Mouse (Mus musculus): ENCODE data around the gene Gm21985. TPM values are rescaled to one million over a fixed set of nuclear protein-coding genes. Genes with fewer than 3 reads are reported as not detected.

Gene Gm21985
- polyA plus RNA-seq, 1 experiment from 2014 or later, result not detected

DNA sequence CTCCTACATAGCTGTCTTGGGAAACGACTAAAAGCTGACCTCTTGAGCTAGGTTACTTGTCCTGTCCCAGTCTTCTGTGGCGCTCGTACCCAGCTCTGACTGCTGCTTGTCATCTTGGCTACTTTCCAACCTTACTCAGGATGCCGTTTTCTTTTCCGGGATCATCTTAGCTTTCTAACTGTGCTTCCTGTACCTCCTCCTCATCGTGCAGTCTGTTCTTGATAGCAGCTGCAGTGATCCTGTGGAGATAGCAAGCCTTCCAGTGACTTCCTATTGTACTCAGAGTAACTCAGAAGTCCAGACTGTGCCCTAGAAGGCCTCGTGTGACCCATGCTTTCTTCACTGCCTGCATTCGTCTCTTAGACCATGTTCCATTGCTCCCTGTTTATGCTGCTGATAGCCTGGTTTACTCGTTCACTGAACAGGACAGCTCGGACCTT, 43.1 kb downstream of the Gm21985 start:
- no peak overlapping the region for H3K4me3 ChIP-seq
- no peak overlapping the region for H3K27ac ChIP-seq
- no peaks in the 10 kb centered on the region for H3K27me3 ChIP-seq (ENCODE audit: poor library complexity, severe bottlenecking)
- H3K36me3 ChIP-seq (replicated peaks), result no peaks in the 10 kb centered on the region
- DNase-seq (ENCODE audit: extremely low spot score, low spot score), result no peak
- no peaks in the 10 kb centered on the region for H3K9me3 ChIP-seq
- WGBS, result 88% methylated on average over 10 of the region's 10 CpGs
- H3K4me1 ChIP-seq, result no peaks in the 10 kb centered on the region

DNA sequence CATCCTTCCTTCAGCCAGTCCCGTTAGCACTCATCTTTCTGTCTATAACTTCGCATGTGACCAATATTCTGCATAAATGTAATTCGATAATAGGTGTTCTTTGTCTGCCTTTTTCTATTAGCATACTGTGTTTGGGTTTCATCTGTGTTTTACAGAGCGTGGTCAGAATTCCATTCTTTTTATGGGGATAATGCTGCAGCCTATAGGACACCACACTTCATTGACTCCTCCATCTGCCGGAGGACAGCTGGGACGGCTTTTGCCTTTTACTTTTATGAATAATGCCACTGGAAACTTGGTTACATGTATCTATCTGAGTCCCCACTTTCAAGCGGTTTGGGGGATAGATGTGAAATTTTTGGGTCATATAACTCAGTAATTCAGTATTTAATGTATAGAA, 49.5 kb downstream of the Gm21985 start:
- no peak for DNase-seq (ENCODE audit: extremely low spot score, low spot score)
- no peaks in the 10 kb centered on the region for H3K36me3 ChIP-seq (replicated peaks)
- 92% methylated on average over 7 of the region's 7 CpGs for WGBS
- H3K27ac ChIP-seq, result no peak overlapping the region
- no peaks in the 10 kb centered on the region for H3K4me1 ChIP-seq
- H3K4me3 ChIP-seq, result no peak overlapping the region
- no peaks in the 10 kb centered on the region for H3K27me3 ChIP-seq (ENCODE audit: poor library complexity, severe bottlenecking)
- H3K9me3 ChIP-seq, result no peaks in the 10 kb centered on the region

DNA sequence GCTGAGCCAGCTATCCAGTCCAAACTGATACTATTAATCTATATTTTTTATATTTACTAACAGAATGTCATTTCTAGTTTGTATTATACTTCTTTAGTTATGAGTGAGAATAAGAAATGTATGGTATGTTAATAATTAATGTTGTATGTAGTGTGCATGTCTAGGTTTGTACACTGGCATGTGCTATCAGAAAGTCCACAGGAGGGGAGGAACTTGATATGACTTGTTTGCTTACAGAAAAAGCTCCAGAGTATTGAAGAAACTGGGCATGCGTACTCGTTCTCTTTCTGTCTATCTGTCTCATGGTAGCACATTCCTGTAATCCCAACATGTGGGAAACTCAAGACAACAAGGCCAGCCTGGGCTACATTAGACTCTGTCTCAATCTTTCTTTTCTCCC, 52.1 kb downstream of the Gm21985 start:
- no peak overlapping the region for H3K4me3 ChIP-seq
- no peaks in the 10 kb centered on the region for H3K9me3 ChIP-seq
- H3K27me3 ChIP-seq (ENCODE audit: poor library complexity, severe bottlenecking), result no peaks in the 10 kb centered on the region
- H3K27ac ChIP-seq, result no peak overlapping the region
- no peaks in the 10 kb centered on the region for H3K36me3 ChIP-seq (replicated peaks)
- DNase-seq (ENCODE audit: extremely low spot score, low spot score), result no peak
- 91% methylated on average over 2 of the region's 2 CpGs for WGBS
- no peaks in the 10 kb centered on the region for H3K4me1 ChIP-seq

DNA sequence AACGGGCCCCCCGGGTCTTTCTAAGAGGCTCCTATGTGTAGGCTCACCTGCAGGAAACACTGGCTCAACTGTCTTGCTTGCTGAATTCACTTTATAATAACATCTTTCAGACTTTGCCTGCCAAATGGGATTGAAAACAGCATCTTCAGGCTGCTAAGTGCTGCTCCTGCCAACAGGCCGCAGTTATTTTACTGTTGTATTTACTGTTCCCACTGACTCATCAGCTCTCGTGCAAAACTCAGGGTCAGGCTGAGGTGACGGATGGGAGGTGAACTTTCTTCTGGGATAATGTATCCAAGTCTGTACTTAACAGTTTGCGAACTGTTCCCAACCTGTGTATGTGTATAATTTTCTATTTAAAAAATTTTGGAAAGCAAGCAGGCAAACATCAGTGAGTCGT, 52.8 kb downstream of the Gm21985 start:
- Histone ChIP-seq H3K4me1 (no peaks in the 10 kb centered on the region), H3K27me3 (ENCODE audit: poor library complexity, severe bottlenecking) (no peaks in the 10 kb centered on the region), H3K36me3 (replicated peaks) (no peaks in the 10 kb centered on the region), H3K4me3 (no peak overlapping the region), H3K27ac (no peak overlapping the region), H3K9me3 (no peaks in the 10 kb centered on the region)
- WGBS, result 89% methylated on average over 7 of the region's 7 CpGs
- no peak for DNase-seq (ENCODE audit: extremely low spot score, low spot score)

DNA sequence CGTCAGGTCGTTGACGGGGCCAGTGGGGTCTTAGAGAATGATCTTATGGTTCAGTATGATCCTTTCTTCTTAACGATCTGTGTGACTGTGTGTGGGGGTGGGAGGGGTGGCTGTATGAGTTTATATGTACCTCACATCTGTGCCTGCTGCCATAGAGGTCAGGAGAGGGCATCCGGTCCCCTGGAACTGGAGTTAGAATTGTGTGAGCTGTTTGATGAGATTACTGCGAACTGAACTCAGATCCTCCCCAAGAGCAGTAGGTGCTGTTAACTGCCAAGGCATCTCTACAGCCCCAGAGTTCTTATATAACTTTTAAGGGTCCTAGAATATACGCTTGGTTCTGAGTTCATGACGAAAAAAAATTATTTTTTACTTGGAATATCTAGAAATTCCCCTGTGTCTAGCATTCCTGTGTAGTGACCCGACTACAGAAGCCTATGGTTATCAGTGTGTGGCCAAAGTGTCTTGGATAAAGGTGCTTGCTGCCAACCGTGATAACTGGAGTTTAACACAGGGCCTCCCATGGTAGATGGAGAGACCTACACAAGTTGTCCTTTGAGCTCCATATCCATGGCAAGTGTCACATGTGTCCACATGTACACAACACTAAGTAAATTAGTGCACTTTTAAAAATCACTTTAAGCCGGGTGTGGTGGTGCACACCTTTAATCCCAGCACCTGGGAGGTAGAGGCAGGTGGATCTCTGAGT, 62.1 kb downstream of the Gm21985 start:
- Histone ChIP-seq H3K27me3 (ENCODE audit: poor library complexity, severe bottlenecking) (no peaks in the 10 kb centered on the region), H3K9me3 (no peaks in the 10 kb centered on the region), H3K4me3 (no peak overlapping the region), H3K4me1 (no peaks in the 10 kb centered on the region), H3K27ac (no peak overlapping the region), H3K36me3 (replicated peaks) (no peaks in the 10 kb centered on the region)
- DNase-seq (ENCODE audit: extremely low spot score, low spot score), result no peak
- WGBS, result 87% methylated on average over 11 of the region's 11 CpGs

DNA sequence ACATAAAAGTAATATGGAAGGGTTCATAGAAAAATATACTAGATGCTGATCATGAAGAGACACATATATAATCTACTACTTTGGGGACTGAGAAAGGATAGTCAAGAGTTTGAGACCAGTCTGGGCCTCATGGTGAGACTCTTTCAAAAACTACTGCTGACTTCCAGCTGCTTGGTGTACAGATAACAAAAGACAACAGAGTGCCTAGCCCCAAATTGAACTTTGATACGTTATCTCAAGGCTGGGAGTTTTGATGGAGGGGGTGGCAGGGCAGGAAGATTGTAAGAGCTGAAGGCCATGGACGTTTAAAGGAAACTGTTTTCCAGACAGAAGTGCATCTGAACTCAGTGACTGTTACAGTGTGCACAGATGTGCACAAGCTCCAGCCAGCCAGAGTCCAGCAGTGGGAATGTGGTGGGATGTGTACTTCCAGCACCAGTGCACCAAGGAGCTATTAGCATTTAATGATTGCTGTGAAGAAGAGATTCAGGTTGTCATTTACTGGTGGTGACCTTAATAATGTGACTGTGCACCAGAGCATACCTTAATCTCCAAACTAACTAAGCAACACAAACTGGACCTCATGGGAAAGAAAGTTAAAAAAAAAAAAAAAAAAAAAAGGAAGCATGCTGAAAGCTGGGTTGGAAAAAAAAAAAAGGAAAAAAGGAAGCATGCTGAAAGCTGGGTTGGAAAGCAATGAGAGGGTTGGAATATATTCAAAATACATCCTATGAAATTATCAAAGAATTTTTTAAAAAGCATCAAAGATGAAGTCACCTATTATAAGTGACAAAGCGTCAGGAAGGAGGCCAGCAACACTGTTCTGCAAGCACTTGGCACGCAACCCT, 66.2 kb downstream of the Gm21985 start:
- no peaks in the 10 kb centered on the region for H3K4me1 ChIP-seq
- no peaks in the 10 kb centered on the region for H3K9me3 ChIP-seq
- no peak overlapping the region for H3K27ac ChIP-seq
- H3K27me3 ChIP-seq (ENCODE audit: poor library complexity, severe bottlenecking), result no peaks in the 10 kb centered on the region
- no peak overlapping the region for H3K4me3 ChIP-seq
- no peak for DNase-seq (ENCODE audit: extremely low spot score, low spot score)
- WGBS, result 79% methylated on average over 4 of the region's 4 CpGs
- H3K36me3 ChIP-seq (replicated peaks), result peaks cover 13% of the 10 kb centered on the region

DNA sequence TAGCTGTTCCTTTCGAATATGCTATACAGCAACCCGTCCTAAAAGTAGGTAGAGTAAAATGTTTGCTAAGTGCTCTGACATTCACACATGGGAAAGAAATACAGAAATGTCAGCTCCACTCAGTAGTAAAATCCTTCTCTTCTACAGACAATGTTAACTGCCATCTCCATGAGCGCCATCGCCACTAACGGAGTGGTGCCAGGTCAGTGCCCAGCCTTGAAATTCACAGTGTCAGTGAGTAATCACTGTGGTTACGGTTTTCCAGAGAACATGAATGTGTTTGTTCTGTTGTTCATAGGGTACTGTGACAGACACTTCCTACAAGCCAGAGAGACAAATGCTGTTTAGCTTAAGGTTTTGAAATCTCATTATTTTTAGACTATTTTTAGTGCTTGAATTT, 71.1 kb downstream of the Gm21985 start:
- Histone ChIP-seq H3K27me3 (ENCODE audit: poor library complexity, severe bottlenecking) (no peaks in the 10 kb centered on the region), H3K9me3 (no peaks in the 10 kb centered on the region), H3K4me1 (no peaks in the 10 kb centered on the region), H3K4me3 (no peak overlapping the region), H3K27ac (no peak overlapping the region), H3K36me3 (replicated peaks) (peaks cover 31% of the 10 kb centered on the region)
- DNase-seq (ENCODE audit: extremely low spot score, low spot score), result no peak
- 95% methylated on average over 6 of the region's 6 CpGs for WGBS

DNA sequence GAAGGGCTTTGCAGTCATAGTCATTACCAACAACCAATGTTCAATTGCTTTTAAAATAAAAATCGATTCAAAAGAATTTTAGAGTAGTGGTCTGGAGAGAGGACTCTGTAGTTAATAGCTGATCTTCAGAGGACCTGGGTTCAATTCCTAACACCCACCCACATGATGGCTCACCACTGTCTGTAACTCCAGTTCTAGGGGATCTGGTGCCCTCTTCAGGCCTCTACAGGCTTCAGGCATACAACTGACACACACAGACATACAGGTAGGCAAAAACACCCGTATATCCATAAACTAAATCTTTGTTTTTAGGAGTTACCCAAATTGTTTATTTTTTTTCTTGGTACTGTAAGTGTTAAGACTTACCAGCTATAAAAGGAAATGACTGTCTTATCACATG, 73.6 kb downstream of the Gm21985 start:
- DNase-seq (ENCODE audit: extremely low spot score, low spot score), result no peak
- Histone ChIP-seq H3K27ac (no peak overlapping the region), H3K4me1 (no peaks in the 10 kb centered on the region), H3K36me3 (replicated peaks) (peaks cover 28% of the 10 kb centered on the region), H3K9me3 (no peaks in the 10 kb centered on the region), H3K4me3 (no peak overlapping the region), H3K27me3 (ENCODE audit: poor library complexity, severe bottlenecking) (no peaks in the 10 kb centered on the region)
- WGBS, result 83% methylated on average over 2 of the region's 2 CpGs

DNA sequence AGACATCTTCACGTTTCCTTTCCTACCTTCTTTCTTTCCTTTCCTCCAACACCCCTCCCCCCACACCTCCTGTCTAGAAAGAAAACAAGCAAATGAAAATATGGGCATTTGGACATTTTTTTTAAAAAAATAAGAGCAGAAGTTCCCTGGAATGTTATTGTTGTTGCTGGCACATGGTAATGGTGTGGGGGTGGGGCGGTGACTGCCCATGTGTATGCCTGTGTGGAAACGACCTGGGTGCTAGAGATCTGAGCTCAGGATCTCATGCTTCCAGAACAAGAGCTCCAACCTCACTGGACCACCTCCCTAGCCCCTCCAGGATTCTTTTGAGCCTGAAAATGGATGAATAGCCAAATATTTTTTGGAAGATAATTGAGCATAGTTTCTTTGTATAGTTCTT, 75.0 kb downstream of the Gm21985 start:
- H3K4me1 ChIP-seq, result no peaks in the 10 kb centered on the region
- H3K4me3 ChIP-seq, result no peak overlapping the region
- no peaks in the 10 kb centered on the region for H3K27me3 ChIP-seq (ENCODE audit: poor library complexity, severe bottlenecking)
- no peak for DNase-seq (ENCODE audit: extremely low spot score, low spot score)
- no peaks in the 10 kb centered on the region for H3K9me3 ChIP-seq
- 76% methylated on average over 3 of the region's 3 CpGs for WGBS
- no peak overlapping the region for H3K27ac ChIP-seq
- peaks cover 24% of the 10 kb centered on the region for H3K36me3 ChIP-seq (replicated peaks)

DNA sequence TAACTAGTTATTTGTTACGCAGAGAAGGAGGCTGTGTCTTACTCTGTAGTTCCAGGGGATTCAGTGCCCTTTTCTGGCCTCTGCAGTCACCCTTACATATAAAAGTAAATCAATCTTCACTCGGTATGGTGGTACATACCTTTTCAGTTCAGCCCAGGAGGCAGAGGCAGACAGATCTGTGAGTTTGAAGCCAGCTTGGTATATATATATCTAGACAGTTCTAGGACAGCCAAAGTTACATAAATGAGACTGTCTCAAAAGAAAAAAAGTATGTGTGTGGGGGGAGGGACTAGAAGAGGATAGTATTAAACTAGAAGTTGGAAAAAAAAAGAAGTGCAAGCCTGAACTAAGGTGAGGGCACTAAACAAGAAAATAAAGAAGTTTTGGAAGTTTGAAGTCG, 82.1 kb downstream of the Gm21985 start:
- H3K4me3 ChIP-seq, result no peak overlapping the region
- no peak overlapping the region for H3K27ac ChIP-seq
- WGBS, result 88% methylated on average over 3 of the region's 3 CpGs
- DNase-seq (ENCODE audit: extremely low spot score, low spot score), result no peak
- H3K4me1 ChIP-seq, result no peaks in the 10 kb centered on the region
- no peaks in the 10 kb centered on the region for H3K27me3 ChIP-seq (ENCODE audit: poor library complexity, severe bottlenecking)
- H3K36me3 ChIP-seq (replicated peaks), result peaks cover 18% of the 10 kb centered on the region
- H3K9me3 ChIP-seq, result no peaks in the 10 kb centered on the region

DNA sequence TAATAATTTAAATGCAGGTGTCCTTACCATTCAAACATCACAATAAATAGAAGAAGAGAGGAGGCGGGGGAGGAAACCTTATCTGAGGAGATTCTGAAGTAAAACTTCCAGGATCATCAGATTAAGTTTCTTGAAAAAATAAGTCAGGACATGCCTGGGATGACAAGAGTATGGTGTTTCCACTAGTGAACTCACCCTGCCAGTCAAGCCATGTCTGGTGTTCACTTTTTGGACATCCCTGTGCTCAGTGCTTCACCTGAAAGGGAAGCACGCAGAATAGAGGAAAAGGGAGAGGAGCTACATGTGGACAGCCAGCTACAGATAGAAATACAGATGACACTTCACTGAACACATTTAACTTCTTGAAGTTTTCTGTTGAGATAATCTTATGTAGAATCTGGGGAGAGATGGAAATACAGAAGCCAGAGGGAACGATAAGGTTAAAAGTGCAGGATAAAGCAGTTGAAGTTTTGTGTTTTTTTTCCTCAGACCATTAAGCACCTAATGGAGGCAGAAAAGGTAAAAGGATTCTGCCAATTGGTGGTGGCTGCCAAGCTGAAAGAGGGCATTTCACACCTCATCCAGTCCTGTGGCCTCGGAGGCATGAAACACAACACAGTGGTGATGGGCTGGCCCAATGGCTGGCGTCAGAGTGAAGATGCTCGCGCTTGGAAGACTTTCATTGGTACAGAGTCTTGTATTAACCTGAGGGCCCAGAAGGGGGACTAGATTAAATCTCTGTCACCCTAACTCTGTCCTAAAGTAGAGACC, 87.8 kb downstream of the Gm21985 start:
- peaks cover 48% of the 10 kb centered on the region for H3K36me3 ChIP-seq (replicated peaks)
- no peak overlapping the region for H3K27ac ChIP-seq
- H3K27me3 ChIP-seq (ENCODE audit: poor library complexity, severe bottlenecking), result no peaks in the 10 kb centered on the region
- H3K9me3 ChIP-seq, result no peaks in the 10 kb centered on the region
- 93% methylated on average over 7 of the region's 7 CpGs for WGBS
- H3K4me1 ChIP-seq, result no peaks in the 10 kb centered on the region
- no peak overlapping the region for H3K4me3 ChIP-seq
- no peak for DNase-seq (ENCODE audit: extremely low spot score, low spot score)

DNA sequence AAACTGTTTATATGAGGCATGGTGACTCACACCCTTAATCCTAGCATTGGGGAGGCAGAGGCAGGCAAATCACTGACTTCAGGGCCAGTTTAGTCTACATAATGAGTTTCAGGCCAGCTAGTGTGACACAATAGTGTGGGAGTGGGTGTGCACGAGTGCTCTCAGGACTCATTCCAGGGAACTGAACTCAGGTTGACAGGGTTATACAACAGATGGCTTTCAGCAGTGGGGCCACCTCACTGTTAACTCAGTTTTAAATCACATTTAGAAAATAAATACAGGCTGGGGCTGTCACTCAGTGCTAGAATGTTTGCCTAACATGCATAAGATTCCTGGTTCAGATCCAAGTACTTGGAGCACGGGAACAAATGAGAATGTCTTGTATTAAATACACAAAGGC, 93.5 kb downstream of the Gm21985 start:
- no peak overlapping the region for H3K27ac ChIP-seq

More for the DNA sequence above, 93.5 kb downstream of the Gm21985 start:
- Histone ChIP-seq H3K4me3 (no peak overlapping the region), H3K27me3 (ENCODE audit: poor library complexity, severe bottlenecking) (no peaks in the 10 kb centered on the region), H3K9me3 (no peaks in the 10 kb centered on the region), H3K36me3 (replicated peaks) (peaks cover 85% of the 10 kb centered on the region), H3K4me1 (no peaks in the 10 kb centered on the region)
- DNase-seq (ENCODE audit: extremely low spot score, low spot score), result no peak
- WGBS, result 91% methylated on average over 2 of the region's 2 CpGs

Measured in forebrain, embryonic 10.5 days (tissue).